Mouse (Mus musculus): ENCODE measurements at regions not wholly inside any gene's neighbourhood (a gene's known extent, or its start where the extent isn't known, plus 50 kb on each side); places are given as distances from the start of the nearest gene placed in this dataset.

DNA sequence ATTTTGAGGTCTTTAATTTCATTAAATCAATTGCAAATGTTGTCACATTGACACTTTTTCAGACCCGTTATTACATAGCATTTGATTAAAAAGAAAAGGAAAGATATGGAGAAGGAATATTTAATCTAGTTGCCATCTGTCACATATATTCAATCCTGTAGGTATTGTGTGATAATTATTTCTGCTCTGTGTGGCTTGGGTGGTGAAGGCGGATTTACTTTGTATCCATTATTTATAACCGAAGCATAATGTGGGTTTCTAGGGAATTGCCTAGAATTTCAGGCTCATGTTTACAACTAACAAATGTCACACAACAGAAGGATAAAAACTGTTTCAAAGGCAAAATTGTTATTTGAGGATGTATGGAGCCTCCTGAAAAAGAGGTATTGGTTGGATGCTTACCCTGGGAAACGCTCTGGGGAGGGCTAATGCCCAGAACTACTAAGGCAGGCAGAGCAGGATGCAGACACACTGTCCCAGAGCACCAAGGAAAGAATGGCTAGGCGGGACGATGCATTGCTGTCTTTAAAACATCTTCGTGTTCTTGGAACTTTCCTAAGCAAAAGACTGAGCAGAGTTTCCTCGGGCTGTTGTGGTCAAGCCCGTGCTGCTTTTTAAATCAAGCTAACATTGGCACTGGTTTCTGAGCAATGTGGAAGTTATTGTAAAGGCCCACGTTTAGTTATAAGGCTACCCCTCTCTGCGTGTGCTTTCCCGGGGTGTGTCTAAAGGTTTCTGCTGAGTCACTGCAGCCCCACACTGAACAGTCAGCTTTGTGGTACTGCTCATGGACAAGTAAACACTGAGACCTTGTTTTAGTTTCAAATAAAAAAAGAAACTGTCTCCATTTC, 105.8 kb upstream of the Sgk1 start:
- in situ Hi-C loops (cut with MseI, MboI): no loop called here

- in situ Hi-C loops (cut with MseI, MboI): no loop called here
Measured at GRCm38 (mm10) chr10:21776762-21777080, 105.3 kb upstream of the Sgk1 start.

DNA sequence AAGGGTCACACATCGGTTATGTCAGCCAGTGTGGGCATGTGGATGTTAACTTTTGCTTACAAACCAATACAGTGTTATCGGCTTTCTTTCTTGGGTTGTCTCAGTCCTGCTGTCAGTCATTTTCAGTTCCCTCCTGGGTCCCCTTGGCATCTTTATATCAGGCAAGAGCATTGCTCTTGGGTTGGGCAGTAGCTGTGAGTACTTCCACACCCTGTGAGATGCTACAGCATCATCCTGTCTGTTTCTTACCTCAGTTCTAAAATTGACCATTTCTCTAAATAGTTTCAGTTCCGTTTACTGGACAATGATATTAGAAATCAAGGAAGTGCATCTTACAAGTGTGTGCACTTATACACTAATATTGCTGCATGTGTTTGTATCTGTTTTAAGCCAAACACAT, 104.9 kb upstream of the Sgk1 start:
- in situ Hi-C loops (cut with MseI, MboI): no loop called here

- in situ Hi-C loops (cut with MseI, MboI): no loop called here
Measured at GRCm38 (mm10) chr10:21783478-21783877, 98.5 kb upstream of the Sgk1 start.

DNA sequence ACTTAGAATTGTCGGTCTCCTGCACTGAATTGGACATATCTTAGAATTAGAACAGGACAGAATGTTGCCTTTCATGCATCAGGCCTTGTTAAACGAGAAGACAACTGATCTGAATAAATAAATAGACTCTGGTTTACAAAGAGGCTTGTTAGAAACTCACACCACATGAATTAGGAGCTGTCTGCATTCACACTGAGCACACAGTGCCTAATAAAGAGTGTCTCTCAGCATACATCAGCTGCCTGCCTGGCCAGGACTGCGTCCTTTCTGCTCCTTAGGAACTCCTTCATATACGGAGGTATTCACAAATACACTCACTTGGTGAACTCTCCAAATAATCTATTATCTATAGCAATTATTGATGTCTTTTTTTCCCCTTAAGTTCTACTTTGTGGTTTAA, 96.9 kb upstream of the Sgk1 start:
- in situ Hi-C loops (cut with MseI, MboI): no loop called here

- in situ Hi-C loops (cut with MseI, MboI): no loop called here
Measured at GRCm38 (mm10) chr10:21785785-21786184, 96.2 kb upstream of the Sgk1 start.

- in situ Hi-C loops (cut with MseI, MboI): no loop called here
Measured at GRCm38 (mm10) chr10:21789847-21790530, 92.0 kb upstream of the Sgk1 start.

- in situ Hi-C loops (cut with MseI, MboI): no loop called here
Measured at GRCm38 (mm10) chr10:21790991-21791390, 91.0 kb upstream of the Sgk1 start.

DNA sequence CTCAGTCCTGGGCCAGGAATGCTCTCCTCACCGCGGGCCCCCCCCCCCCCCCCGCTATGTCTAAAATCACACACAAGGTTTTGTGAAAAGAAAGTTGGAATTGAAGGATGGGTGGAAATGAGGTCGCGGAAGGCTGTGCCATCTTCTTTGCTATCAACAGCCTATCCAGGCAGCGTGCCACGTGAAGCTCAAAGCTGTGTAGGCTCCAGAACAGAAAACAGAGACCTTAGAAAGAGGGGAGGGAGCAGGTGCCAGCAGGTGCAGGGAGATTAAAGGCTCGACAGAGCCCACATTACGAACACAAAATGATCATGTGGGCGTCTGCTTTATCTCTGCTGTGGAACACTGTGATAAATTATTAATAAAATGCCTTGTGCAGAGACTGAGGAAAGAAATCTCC, 89.6 kb upstream of the Sgk1 start:
- in situ Hi-C loops (cut with MseI, MboI): no loop called here

GRCm38 (mm10) chr10:21793641-21794040, 88.3 kb upstream of the Sgk1 start:
- in situ Hi-C loops (cut with MseI, MboI): no loop called here

- in situ Hi-C loops (cut with MseI, MboI): no loop called here
Measured at GRCm38 (mm10) chr10:21796386-21796785, 85.6 kb upstream of the Sgk1 start.

DNA sequence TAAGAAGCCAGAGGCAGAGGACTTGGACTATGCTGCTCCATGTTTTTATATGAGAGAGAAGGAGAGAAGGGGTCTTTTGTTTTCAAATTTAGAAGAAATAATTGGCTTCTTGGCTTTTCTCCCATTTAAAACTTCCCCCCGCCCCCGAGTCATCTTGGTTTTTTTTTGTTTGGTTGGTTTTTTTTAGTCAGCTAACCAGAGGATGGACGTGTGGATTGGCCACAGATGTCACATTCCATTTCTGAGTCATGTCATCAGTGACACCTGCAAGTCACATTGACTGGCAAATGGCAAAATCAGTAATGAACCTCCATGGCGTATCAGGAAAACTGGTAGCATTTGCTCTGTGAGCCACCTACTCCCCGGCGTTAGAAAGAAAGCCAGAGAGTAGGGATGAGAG, 83.9 kb upstream of the Sgk1 start:
- in situ Hi-C loops (cut with MseI, MboI): no loop called here

GRCm38 (mm10) chr10:21801556-21801955, 80.4 kb upstream of the Sgk1 start:
- in situ Hi-C loops (cut with MseI, MboI): no loop called here

GRCm38 (mm10) chr10:21803184-21803583, 78.8 kb upstream of the Sgk1 start:
- in situ Hi-C loops (cut with MseI, MboI): no loop called here

- in situ Hi-C loops (cut with MseI, MboI): no loop called here
Measured at GRCm38 (mm10) chr10:21804761-21805160, 77.2 kb upstream of the Sgk1 start.

DNA sequence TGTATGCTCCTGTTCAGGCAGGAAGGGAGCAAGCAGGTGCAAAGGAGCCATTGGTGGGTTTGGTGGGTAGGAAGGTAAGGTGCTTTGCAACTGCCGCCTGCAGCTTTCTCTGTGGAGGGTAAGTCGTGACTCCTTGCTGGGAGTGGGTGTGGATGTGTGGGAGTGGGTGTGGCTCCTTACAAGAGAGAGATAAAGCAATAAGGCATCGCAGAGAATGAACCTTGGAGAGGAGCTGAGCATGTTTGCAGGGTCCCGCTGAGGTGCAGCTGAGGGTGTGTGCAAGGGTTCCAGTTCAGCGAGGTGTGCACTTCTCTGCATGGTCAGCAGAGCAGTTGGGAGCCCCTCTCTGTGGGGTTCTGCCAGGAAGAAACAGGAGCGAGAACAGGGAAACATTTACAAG, 76.4 kb upstream of the Sgk1 start:
- in situ Hi-C loops (cut with MseI, MboI): no loop called here

DNA sequence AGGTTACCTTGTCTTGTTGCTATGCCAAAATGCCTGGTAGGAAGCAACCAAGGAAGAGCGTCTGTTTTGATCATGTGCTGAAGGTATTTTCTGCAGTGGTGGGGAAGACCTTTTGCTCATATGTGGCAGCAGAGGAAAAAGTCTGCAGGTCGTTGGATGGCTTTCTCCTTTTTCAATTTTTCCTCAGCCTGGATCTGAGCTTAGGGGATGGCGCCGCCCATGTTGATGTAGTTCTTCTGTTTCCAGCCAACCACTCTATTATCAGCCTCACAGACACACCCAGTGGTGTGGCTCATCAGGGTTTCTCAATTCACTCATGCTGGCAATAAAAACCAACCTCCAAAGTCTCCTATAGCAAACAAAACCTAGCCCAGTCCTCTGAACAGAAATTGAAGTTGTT, 75.3 kb upstream of the Sgk1 start:
- in situ Hi-C loops (cut with MseI, MboI): no loop called here

DNA sequence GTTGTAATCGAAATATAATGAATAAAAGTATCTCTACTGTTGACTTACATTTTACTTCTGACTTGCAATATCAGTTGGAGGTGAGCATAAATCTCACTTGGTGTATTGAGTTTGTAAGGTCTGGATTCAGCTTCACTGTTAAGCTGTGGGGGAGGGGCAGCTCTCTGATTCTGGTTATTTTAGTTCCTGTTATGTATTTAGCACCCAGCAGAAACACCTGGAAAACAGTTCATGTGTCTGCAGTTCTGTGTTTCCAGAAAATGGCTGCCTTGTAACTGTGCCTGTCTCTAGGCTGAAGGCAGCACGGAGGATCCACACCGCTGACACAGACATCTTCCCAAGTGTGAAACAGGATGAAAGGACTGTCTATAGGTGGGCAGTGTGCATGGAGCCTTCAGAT, 62.3 kb upstream of the Sgk1 start:
- in situ Hi-C loops (cut with MseI, MboI): no loop called here

GRCm38 (mm10) chr10:21821421-21821820, 60.6 kb upstream of the Sgk1 start:
- in situ Hi-C loops (cut with MseI, MboI): no loop called here

DNA sequence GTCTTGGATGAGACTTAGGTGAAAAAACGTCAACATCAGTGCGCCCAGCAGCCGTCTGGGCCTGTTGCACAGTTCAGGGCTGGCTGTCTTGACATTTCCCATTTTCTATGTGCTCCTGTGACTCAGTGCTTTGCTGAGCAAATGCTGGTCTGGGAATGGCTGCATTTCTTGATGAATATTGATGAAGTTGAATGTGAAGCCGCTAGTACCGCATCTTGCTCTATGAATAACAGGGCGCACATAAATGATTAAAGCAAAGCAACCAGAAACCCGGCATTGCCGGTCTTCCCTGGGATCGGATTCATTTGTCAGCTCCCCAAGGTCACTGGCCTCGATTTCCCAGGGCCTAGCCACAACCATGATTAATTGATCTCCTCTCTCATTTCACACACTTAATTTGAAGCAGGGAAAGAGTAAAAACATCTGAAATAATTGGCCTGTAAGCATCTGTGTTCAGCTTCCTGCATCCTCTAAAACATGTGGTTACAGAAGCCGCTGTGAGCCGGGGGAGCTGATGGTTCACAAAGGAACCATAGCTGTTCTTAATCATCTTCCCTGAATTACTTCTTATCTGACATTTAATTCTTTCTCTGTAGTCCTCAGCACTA, 57.5 kb upstream of the Sgk1 start:
- in situ Hi-C loops (cut with MseI, MboI): no loop called here

- in situ Hi-C loops (cut with MseI, MboI): no loop called here
Measured at GRCm38 (mm10) chr10:21826793-21827504, 55.0 kb upstream of the Sgk1 start.

GRCm38 (mm10) chr10:21827505-21827844, 54.5 kb upstream of the Sgk1 start:
- in situ Hi-C loops (cut with MseI, MboI): no loop called here

Data from mouse trophoblast stem cell (cell line).